Mouse (Mus musculus): ENCODE measurements around the gene Rgs6. TPM values are rescaled to one million over a fixed set of nuclear protein-coding genes. Genes with fewer than 3 reads are reported as not detected.

Gene Rgs6
- under 1 TPM in 1 of 2 experiments, not detected in 1; 0.28 TPM for polyA plus RNA-seq (2017; shearing (Covaris generic))

GRCm38 (mm10) chr12:82588017-82588416 lies at the start of gene Rgs6:
TSS of gene Rgs6 (plus strand) at chr12:82588292.
- ATAC-seq = no peak

- ATAC-seq = no peak
Measured at GRCm38 (mm10) chr12:82547127-82547526, 41.0 kb upstream of the Rgs6 start.

- no peak for ATAC-seq
Measured at GRCm38 (mm10) chr12:82549228-82549627, 38.9 kb upstream of the Rgs6 start.

GRCm38 (mm10) chr12:82550076-82550475 lies 38.0 kb upstream of the Rgs6 start:
- ATAC-seq = no peak

- no peak for ATAC-seq
Measured at GRCm38 (mm10) chr12:82552376-82552775, 35.7 kb upstream of the Rgs6 start.

- no peak for ATAC-seq
Measured at GRCm38 (mm10) chr12:82562916-82563315, 25.2 kb upstream of the Rgs6 start.

GRCm38 (mm10) chr12:82568370-82568769 lies 19.7 kb upstream of the Rgs6 start:
- no peak for ATAC-seq

GRCm38 (mm10) chr12:82572706-82573105 lies 15.4 kb upstream of the Rgs6 start:
- no peak for ATAC-seq

GRCm38 (mm10) chr12:82586592-82586991 lies 1.5 kb upstream of the Rgs6 start:
- ATAC-seq = no peak

GRCm38 (mm10) chr12:82587348-82587895 lies 670 bp upstream of the Rgs6 start:
- ATAC-seq = no peak

- no peak for ATAC-seq
Measured at GRCm38 (mm10) chr12:82588846-82589630, 946 bp downstream of the Rgs6 start.

- ATAC-seq = no peak
Measured at GRCm38 (mm10) chr12:82599011-82599410, 10.9 kb downstream of the Rgs6 start.

GRCm38 (mm10) chr12:82600406-82600805 lies 12.3 kb downstream of the Rgs6 start:
- ATAC-seq = no peak

GRCm38 (mm10) chr12:82602823-82603222 lies 14.7 kb downstream of the Rgs6 start:
- ATAC-seq = no peak

- ATAC-seq = no peak
Measured at GRCm38 (mm10) chr12:82603308-82603707, 15.2 kb downstream of the Rgs6 start.

- ATAC-seq = no peak
Measured at GRCm38 (mm10) chr12:82603979-82604378, 15.9 kb downstream of the Rgs6 start.

GRCm38 (mm10) chr12:82612769-82613660 lies 24.9 kb downstream of the Rgs6 start:
- no peak for ATAC-seq

GRCm38 (mm10) chr12:82616486-82616812 lies 28.4 kb downstream of the Rgs6 start:
- ATAC-seq = no peak

- no peak for ATAC-seq
Measured at GRCm38 (mm10) chr12:82616813-82617681, 29.0 kb downstream of the Rgs6 start.

GRCm38 (mm10) chr12:82617682-82618370 lies 29.7 kb downstream of the Rgs6 start:
- no peak for ATAC-seq

- no peak for ATAC-seq
Measured at GRCm38 (mm10) chr12:82640441-82640840, 52.3 kb downstream of the Rgs6 start.

- no peak for ATAC-seq
Measured at GRCm38 (mm10) chr12:82647876-82648275, 59.8 kb downstream of the Rgs6 start.
